Mouse (Mus musculus) layer of hippocampus, postnatal 25 days (tissue): Measurements from ENCODE around the gene Mbl2. TPM values are rescaled to one million over a fixed set of nuclear protein-coding genes. Genes with fewer than 3 reads are reported as not detected.
"Not testable (repeated sequence)": the region's sequence is repeated elsewhere in the genome, so short reads cannot be mapped to it uniquely, and the experiment has no call there.

Experiments
- DNase-seq, 2 experiments: peaks; one replicate each; pipeline ENCODE4 v3.0.0; 2022; ENCODE audit warnings: mixed read lengths in 2 of 2, low spot score in 1 of 2; ENCODE audit errors: extremely low spot score in 1 of 2
- total RNA-seq, 2 experiments: library from RNA; stranded (reverse); gene quantifications; 2 replicates each; pipeline ENCODE4 v1.2.3; 2021

Mbl2 gene
- not detected for total RNA-seq

GRCm38 (mm10) chr19:30232691-30233090 is at the start of gene Mbl2:
TSS of gene Mbl2 (plus strand) at chr19:30232942.
- no peak for DNase-seq

GRCm38 (mm10) chr19:30185536-30185935 is 47.2 kb upstream of the Mbl2 start:
- no peak for DNase-seq

- DNase-seq = no peak
These were observed 45.5 kb upstream of the Mbl2 start for GRCm38 (mm10) chr19:30187232-30187631.

GRCm38 (mm10) chr19:30194999-30195398 is 37.7 kb upstream of the Mbl2 start:
- no peak for DNase-seq

GRCm38 (mm10) chr19:30202177-30202576 is 30.6 kb upstream of the Mbl2 start:
- DNase-seq = no peak

- peak; percentile 18 to 36 for DNase-seq
These were observed 27.5 kb upstream of the Mbl2 start for GRCm38 (mm10) chr19:30205159-30205816.

GRCm38 (mm10) chr19:30205874-30206273 is 26.9 kb upstream of the Mbl2 start:
- no peak for DNase-seq

- no peak for DNase-seq
These were observed 25.8 kb upstream of the Mbl2 start for GRCm38 (mm10) chr19:30206981-30207380.

GRCm38 (mm10) chr19:30209006-30209405 is 23.7 kb upstream of the Mbl2 start:
- not testable (repeated sequence) for DNase-seq

- no peak for DNase-seq
These were observed 18.7 kb upstream of the Mbl2 start for GRCm38 (mm10) chr19:30214026-30214425.

GRCm38 (mm10) chr19:30215736-30216135 is 17.0 kb upstream of the Mbl2 start:
- not testable (repeated sequence) for DNase-seq

- no peak for DNase-seq
These were observed 16.6 kb upstream of the Mbl2 start for GRCm38 (mm10) chr19:30216186-30216585.

GRCm38 (mm10) chr19:30217335-30217734 is 15.4 kb upstream of the Mbl2 start:
- peak; percentile 30 to 82 for DNase-seq

- DNase-seq = not testable (repeated sequence)
These were observed 10.1 kb upstream of the Mbl2 start for GRCm38 (mm10) chr19:30222593-30222992.

- DNase-seq = no peak
These were observed 3.3 kb upstream of the Mbl2 start for GRCm38 (mm10) chr19:30229477-30229876.

- DNase-seq = no peak
These were observed 1.7 kb downstream of the Mbl2 start for GRCm38 (mm10) chr19:30234416-30234815.

GRCm38 (mm10) chr19:30247359-30247758 is 14.6 kb downstream of the Mbl2 start:
- peak in 1 of 2 experiments; percentile 6 for DNase-seq

GRCm38 (mm10) chr19:30248822-30249221 is 16.1 kb downstream of the Mbl2 start:
- peak; percentile 51 to 80 for DNase-seq

- no peak for DNase-seq
These were observed 19.5 kb downstream of the Mbl2 start for GRCm38 (mm10) chr19:30252253-30252652.

GRCm38 (mm10) chr19:30256339-30256738 is 23.6 kb downstream of the Mbl2 start:
- no peak for DNase-seq

- DNase-seq = no peak
These were observed 48.4 kb downstream of the Mbl2 start for GRCm38 (mm10) chr19:30281125-30281524.

GRCm38 (mm10) chr19:30287899-30288490 is 55.3 kb downstream of the Mbl2 start:
- DNase-seq = no peak
